Mouse (Mus musculus) right cerebral cortex, postnatal 25 days (tissue): ENCODE measurements around the gene Slc22a15.

Source experiments
- DNase-seq: peaks from one replicate; pipeline ENCODE4 v3.0.0; 2022

The Slc22a15 gene

GRCm38 (mm10) chr3:101923843-101924740 is at the start of gene Slc22a15:
Gene Slc22a15, minus strand, starts transcription at chr3:101924453.
- peak; percentile 61 for DNase-seq

DNA sequence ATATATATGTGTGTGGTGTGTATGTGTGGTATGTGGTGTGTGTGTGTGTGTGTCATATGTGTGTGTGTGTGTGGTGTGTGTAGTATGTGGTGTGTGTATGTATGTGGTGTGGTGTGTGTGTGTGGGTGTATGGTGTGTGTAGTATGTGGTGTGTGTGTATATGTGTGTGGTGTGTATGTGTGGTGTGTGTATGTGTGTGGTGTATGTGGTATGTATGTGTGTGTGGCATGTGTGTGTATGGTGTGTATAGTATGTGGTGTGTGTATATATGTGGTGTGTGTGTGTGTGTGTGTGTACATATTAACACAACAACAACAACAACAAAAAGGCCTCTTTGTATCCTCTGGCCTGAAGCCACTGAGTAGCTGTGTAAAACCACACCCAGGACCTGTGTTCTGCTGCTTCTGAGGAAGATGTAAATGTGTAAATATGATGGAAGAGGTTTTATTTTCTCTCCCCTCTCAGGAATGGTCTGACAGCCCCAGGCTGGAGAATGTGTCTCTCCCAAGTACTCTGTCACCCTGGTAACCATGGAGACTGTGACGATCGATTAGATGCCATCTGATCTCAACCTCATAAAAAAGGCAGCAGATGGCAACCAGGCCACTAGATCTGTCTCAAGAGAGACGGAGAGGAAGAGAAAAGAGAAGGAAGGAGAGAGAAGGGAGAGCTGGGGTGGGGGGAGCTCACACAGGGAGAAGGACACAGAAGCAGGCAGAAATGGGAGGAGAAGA is 42.7 kb upstream of the Slc22a15 start:
- no peak for DNase-seq

DNA sequence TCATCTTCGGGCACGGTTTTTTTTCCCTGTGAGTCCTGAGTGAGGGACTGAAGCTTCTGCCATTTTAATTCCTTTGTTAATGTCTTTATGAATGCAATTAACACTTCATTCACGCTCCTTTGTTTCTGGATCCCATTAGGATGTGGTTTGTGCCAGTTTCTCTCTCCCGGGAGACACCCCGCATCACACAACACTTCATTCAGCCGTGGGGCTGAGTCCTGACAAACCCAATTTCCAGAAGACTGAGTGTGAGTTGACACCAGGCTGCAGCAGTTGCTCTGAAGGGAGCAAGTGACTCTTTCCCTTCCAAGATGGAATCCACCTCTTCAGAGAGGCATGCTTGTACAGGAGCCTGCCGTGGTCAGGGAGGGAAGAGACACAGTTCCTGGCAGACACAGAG is 40.1 kb upstream of the Slc22a15 start:
- no peak for DNase-seq

DNA sequence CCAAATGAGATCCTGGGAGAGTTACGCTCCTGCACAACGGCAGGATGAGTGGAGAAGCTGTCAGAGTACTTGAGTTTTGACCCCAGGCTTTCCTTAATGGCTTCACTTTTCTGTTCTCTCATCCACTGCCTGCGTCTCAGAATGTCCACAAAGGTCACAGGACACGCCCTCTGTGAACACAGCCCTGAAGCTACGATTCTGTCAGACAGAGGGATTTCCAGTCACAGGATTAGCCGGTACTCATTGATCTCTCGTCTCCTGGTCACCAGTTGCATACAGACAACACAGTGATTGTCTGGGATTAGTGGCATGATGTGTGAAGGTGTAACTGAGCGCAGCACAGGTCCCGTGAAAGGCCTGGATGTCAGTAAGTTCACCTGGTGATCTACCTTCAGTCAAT is 39.2 kb upstream of the Slc22a15 start:
- DNase-seq, result no peak

DNA sequence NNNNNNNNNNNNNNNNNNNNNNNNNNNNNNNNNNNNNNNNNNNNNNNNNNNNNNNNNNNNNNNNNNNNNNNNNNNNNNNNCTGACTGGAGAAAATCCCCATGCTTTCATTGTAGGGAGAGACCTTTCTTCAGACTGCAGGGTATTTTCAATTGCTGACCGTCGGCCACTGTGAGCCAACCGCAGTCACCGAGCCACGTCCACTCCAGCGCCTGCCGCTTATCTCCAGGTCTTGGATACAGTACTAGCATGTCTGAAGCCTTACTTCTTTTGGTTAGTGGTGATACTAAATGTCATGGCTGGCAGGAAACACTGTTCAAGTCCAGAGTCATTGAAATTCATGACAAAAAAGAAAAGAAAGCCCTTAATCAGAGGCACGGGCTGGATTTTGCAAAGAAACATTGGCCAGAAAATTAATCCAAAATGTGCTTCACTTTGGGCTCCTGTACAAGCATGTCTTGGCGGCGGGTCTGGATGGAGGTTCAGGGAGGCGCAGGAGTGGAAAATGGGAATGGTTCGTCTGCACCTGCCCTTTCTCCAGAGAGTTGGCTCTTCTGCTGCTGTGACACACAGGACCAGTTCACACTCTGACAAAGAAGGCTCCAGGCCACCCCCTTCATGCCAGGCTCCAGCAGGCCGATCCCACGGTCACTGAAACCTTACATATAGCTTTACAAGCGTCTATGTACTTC is 37.0 kb upstream of the Slc22a15 start:
- no peak for DNase-seq

GRCm38 (mm10) chr3:101958047-101958446 is 33.8 kb upstream of the Slc22a15 start:
- no peak for DNase-seq

GRCm38 (mm10) chr3:101953506-101953905 is 29.3 kb upstream of the Slc22a15 start:
- DNase-seq, result no peak

- no peak for DNase-seq
Observed at GRCm38 (mm10) chr3:101952577-101952976, 28.3 kb upstream of the Slc22a15 start.

DNA sequence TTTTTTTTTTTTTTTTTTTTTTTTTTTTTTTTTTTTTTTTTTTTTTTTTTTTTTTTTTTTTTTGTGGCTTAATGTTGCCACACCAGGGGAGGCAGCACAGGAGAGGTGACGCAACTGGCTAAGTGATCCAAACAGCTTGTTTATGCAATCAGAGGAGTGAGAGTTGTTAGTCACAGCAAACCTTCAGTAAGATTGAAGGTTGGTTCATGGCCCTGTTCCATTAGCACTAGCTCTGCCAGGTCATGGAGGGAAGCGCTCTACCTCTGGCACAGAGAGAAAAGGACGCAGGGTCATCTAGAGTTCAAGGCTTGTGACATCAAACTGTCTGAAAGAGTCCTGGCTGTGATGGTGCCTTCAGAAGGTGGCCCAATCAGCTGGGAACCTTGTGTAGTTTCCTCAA is 24.3 kb upstream of the Slc22a15 start:
- no peak for DNase-seq

GRCm38 (mm10) chr3:101947250-101947649 is 23.0 kb upstream of the Slc22a15 start:
- no peak for DNase-seq

DNA sequence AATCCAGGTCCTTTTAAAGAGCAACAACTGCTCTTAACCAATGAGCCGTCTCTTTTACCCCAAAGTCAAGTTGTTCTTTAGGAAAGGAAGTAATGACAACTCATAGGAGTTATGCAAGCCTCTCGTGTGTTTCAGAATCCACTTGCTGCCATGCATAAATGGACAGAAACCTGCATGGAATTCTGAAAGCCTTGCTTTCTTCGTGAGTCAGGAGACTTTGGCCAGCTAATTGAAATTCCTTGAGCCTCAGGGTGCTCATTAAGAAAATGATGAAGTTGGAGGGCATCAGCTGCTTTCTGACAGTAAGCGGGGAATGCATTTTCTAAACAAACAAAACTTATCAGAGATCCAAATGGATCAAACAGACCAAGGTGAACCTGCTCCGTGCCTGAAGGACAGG is 21.0 kb upstream of the Slc22a15 start:
- DNase-seq, result no peak

GRCm38 (mm10) chr3:101940418-101940817 is 16.2 kb upstream of the Slc22a15 start:
- no peak for DNase-seq

DNA sequence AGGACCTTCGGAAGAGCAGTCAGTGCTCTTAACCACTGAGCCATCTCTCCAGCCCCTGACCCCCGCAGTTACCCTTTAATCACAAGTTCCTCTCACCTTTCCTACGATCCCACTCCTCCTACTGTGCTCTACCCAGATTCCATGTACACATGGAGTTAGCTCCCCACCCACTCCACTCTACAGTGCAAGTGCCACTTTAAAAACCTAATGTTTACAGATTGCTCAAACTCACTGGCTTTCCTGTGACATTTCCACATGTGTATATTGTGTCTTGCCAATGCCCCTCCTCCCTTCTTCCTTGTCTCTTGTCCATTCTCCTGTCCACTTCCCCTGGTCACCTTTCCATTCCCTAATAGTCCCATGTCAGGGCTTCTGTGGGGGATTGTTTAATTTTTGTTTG is 15.6 kb upstream of the Slc22a15 start:
- no peak for DNase-seq

DNA sequence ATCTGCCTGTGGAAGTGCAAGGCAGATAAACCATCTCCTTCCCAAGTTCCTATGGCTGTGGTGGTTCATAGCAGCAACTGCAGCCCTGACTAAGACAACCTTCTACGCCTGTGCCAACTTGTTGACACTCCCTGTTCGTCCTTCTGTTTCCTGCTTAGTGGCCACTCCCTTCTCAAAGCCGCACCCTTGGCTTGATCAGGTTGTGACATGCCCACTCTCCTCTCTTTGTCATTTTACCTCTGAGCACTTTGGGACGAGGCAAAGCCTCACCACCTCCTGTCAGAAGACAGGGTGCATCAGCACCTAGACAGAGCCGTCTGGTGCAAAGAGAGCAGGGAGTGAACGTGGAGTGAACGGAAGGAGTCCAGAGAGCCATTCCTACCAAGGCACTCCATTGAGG is 14.9 kb upstream of the Slc22a15 start:
- DNase-seq, result no peak

DNA sequence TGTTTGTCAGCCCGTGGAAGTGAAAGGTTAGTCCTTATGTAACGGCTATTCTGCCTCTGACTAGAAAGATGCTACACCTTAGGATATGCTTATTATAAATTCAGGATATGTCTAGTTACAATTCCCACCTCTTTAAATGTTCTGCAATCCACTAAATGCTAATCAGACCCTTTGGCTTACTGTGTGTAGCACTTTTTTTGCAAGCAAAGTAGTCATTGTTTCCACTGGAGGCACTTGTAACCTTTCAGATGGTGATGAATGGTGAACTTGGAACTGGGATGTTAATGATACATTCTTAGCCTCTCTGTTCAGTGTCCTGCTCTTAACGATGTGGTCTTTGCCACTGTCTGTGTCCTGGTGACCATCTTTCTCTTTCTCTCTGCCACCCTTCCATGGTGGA is 12.1 kb upstream of the Slc22a15 start:
- DNase-seq, result no peak

DNA sequence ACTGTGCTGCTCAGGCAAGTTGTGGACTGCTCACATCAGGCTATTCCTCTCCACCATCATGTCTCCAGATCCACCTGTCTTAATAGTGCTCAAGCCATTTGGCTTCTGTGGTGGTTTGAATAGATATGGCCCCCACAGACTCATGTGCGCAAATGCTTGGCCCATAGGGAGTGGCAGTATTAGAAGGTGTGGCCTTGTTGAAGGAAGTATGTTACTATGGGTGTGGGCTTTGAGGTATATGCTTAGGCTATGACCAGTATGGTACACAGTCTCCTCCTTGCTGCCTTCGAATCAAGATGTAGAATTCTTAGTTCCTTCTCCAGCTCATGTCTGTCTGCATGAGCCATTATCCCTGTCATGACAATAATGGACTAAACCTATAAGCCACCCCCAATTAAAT is 9.6 kb upstream of the Slc22a15 start:
- no peak for DNase-seq

DNA sequence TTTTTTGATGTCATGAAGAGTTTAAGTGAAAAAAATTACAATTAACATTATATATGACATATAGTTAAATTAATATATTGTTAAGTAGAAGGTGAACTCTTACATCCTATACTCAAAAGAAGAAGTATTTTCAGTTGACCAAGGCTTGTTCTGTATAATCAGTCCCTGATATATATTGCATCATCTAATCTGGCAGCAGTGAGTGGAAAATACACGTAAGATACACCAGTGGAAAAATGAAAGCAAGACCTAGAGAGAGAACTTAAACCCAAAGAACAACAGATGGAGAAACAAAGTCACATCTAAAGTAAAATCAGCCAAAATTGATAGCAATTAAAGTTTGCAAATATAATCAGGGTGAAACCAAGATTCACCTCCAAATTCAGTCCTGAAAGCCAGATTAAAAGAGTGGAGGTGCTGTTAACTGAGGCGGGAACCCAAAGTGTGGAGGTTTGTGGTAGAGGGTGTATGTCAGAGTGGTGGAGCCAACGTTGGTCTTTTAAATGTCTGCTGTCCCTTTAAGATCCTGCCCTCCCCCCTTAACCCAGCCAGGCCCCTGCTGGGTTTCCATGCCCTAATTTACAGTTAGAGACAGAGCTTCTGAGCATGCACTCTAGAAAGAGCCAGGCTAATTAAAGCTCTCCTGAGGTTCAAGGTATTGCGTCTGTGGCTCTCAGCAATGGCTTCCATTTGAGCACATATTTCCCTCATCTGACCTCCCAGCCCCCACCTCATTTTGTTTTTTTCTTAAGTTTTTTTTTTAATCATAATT is 5.0 kb upstream of the Slc22a15 start:
- DNase-seq, result no peak

DNA sequence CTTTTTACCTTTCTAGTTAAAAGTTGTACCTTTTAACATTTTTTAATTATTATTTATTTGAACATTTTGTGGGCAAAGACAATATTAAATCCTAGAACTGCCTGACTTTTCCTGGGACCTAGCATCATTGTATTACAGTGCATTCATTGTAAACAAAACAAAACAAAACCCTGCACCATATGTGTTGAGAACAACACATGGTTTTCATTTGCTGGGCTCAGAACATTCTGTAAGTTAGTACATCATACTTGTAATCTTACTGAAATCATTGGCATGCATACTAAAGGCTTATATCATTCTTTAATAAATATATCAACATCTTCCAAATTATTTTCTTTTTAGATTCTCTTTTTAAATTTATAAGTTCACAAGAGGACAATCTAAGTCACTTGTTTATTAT is 2.4 kb upstream of the Slc22a15 start:
- no peak for DNase-seq

DNA sequence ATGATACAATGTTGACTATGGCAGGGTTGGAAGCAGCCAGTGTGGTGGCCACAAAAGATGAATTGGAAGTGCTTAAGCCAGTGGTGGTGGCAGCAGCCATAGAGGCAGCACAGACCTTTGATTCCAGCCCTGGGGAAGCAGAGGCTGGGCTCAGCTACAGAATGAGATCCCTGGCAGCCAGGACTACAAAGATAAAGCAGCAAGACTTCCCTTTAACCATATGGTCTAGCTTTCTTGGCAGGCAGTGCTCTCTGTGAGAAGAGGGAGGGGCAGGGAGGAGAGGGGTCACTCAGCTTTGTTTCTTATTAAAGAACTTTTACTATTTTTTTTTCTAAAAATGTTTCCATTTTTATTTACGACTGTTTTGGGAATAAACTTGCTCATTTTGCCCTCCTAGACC is 1.4 kb upstream of the Slc22a15 start:
- no peak for DNase-seq

DNA sequence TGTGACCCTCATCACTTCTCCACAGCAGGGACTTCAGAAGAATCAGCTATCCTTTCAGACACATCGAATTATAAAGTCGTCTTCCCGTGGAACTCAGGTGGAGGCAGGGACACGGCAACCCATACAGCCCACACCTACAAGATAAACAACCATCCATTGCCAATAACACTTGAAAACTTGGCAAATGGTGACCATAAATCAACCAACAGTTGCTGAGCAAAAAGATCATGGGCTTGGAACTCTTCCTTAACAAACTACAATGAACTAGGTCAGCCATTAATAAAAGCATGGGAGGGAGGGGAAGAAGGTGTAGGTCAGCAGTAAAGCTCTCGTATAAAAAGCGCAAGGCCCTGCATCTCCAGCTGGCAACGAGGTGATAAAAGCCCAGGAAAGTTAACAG is 1.9 kb downstream of the Slc22a15 start:
- DNase-seq, result no peak

- DNase-seq, result no peak
Observed at GRCm38 (mm10) chr3:101918526-101918925, 5.7 kb downstream of the Slc22a15 start.

DNA sequence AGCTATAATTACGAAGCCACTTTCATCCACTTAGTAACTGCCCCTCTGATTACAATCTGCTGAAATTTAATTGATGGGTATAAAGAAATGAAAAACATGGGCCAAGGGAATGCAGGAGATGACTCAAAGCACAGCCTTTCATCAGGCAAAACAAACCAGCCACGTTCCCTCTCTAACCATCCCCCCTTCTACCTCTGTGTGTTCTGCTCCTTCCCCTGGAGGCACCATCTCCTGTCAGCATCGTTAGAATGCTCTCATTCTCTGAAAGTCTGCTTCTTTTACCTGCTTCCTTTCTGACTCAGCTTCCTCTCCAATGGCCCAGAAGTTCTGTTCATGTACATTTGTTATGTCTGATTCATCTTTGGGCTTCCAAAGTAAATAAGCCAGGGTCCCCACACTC is 6.6 kb downstream of the Slc22a15 start:
- no peak for DNase-seq

GRCm38 (mm10) chr3:101916525-101916924 is 7.7 kb downstream of the Slc22a15 start:
- no peak for DNase-seq
